Mouse (Mus musculus): ENCODE results near the gene Agrn.

The Agrn gene

GRCm38 (mm10) chr4:156202462-156202893 is 5.2 kb upstream of the Agrn start:
- DNase-seq (ENCODE audit: low read depth, low spot score): no peak

GRCm38 (mm10) chr4:156200623-156201475 is 3.6 kb upstream of the Agrn start, which contains the start of gene Isg15:
Gene Isg15 (minus strand): TSS chr4:156200818.
- peak; percentile 63 for DNase-seq (ENCODE audit: low read depth, low spot score)

- peak; percentile 95 for DNase-seq (ENCODE audit: low read depth, low spot score)
Observed at GRCm38 (mm10) chr4:156197829-156198205, 529 bp upstream of the Agrn start.

- no peak for DNase-seq (ENCODE audit: low read depth, low spot score)
Observed at GRCm38 (mm10) chr4:156195927-156196870, 1.1 kb downstream of the Agrn start.

GRCm38 (mm10) chr4:156194346-156194745 is 2.9 kb downstream of the Agrn start:
- DNase-seq (ENCODE audit: low read depth, low spot score): no peak

- no peak for DNase-seq (ENCODE audit: low read depth, low spot score)
Observed at GRCm38 (mm10) chr4:156193906-156194305, 3.4 kb downstream of the Agrn start.

- DNase-seq (ENCODE audit: low read depth, low spot score): no peak
Observed at GRCm38 (mm10) chr4:156193200-156193590, 4.1 kb downstream of the Agrn start.

GRCm38 (mm10) chr4:156192421-156193199 is 4.7 kb downstream of the Agrn start:
- DNase-seq (ENCODE audit: low read depth, low spot score): no peak

GRCm38 (mm10) chr4:156188811-156189323 is 8.4 kb downstream of the Agrn start:
- no peak for DNase-seq (ENCODE audit: low read depth, low spot score)

GRCm38 (mm10) chr4:156188162-156188810 is 9.0 kb downstream of the Agrn start:
- DNase-seq (ENCODE audit: low read depth, low spot score): no peak

- DNase-seq (ENCODE audit: low read depth, low spot score): no peak
Observed at GRCm38 (mm10) chr4:156185950-156186850, 11.1 kb downstream of the Agrn start.

GRCm38 (mm10) chr4:156185456-156185949 is 11.8 kb downstream of the Agrn start:
- DNase-seq (ENCODE audit: low read depth, low spot score): no peak

GRCm38 (mm10) chr4:156184291-156184954 is 12.9 kb downstream of the Agrn start:
- DNase-seq (ENCODE audit: low read depth, low spot score): no peak

GRCm38 (mm10) chr4:156183747-156184146 is 13.5 kb downstream of the Agrn start:
- no peak for DNase-seq (ENCODE audit: low read depth, low spot score)

GRCm38 (mm10) chr4:156177630-156178029 is 19.7 kb downstream of the Agrn start:
- DNase-seq (ENCODE audit: low read depth, low spot score): no peak

- no peak for DNase-seq (ENCODE audit: low read depth, low spot score)
Observed at GRCm38 (mm10) chr4:156171828-156172227, 25.5 kb downstream of the Agrn start.

GRCm38 (mm10) chr4:156169129-156169528 is 28.2 kb downstream of the Agrn start:
- DNase-seq (ENCODE audit: low read depth, low spot score): no peak

GRCm38 (mm10) chr4:156168611-156169010 is 28.7 kb downstream of the Agrn start:
- DNase-seq (ENCODE audit: low read depth, low spot score): no peak

- DNase-seq (ENCODE audit: low read depth, low spot score): no peak
Observed at GRCm38 (mm10) chr4:156166477-156166876, 30.8 kb downstream of the Agrn start.

Data from 3T3-L1 (cell line).